Mouse (Mus musculus) ES-E14 (cell line): ENCODE results near the gene Zbtb40. TPM values are rescaled to one million over a fixed set of nuclear protein-coding genes. Genes with fewer than 3 reads are reported as not detected.

Experiments used
- DNase-seq: peaks from one replicate; pipeline ENCODE4 v3.0.0-alpha.2; 2013; ENCODE audit warnings: low read depth, low spot score
- H3K27ac ChIP-seq: 2 replicates; pipeline ENCODE4 v1.5.1; 2012; ENCODE audit warnings: low read depth, mild to moderate bottlenecking, low read length, moderate library complexity, mixed read lengths; ENCODE audit not compliant: poor library complexity, insufficient read depth, severe bottlenecking
- H3K36me3 ChIP-seq: 2 replicates; pipeline ENCODE4 v1.6.1; 2012; ENCODE audit warnings: mild to moderate bottlenecking, low read length, moderate library complexity, mixed read lengths; ENCODE audit not compliant: control insufficient read depth, poor library complexity, insufficient read depth, severe bottlenecking
- H3K4me1 ChIP-seq, 2 experiments: fragments of 150-350 bp in 1 of 2; sonication (generic) in 1 of 2; 2 replicates each; pipeline ENCODE4 v1.6.1; 2012; ENCODE audit warnings: low read length in 2 of 2, mild to moderate bottlenecking in 1 of 2, mixed read lengths in 1 of 2; ENCODE audit not compliant: control insufficient read depth in 2 of 2, insufficient read depth in 2 of 2, poor library complexity in 1 of 2
- H3K4me3 ChIP-seq, 2 experiments: fragments of 150-350 bp in 1 of 2; sonication (generic) in 1 of 2; 2 replicates each; pipeline ENCODE4 v1.5.1; 2012; ENCODE audit warnings: low read length in 2 of 2, low read depth in 1 of 2, mild to moderate bottlenecking in 1 of 2, mixed read lengths in 1 of 2; ENCODE audit not compliant: insufficient read depth in 1 of 2, poor library complexity in 1 of 2, severe bottlenecking in 1 of 2
- H3K9ac ChIP-seq: 2 replicates; pipeline ENCODE4 v1.6.1; 2012; ENCODE audit warnings: low read depth, mild to moderate bottlenecking, low read length, mixed read lengths; ENCODE audit not compliant: poor library complexity, insufficient read depth, severe bottlenecking
- H3K9me3 ChIP-seq: fragments of 150-350 bp; sonication (generic); 2 replicates; pipeline ENCODE4 v1.6.1; 2012; ENCODE audit warnings: low read depth, mild to moderate bottlenecking, low read length; ENCODE audit not compliant: control insufficient read depth, insufficient read depth
- CHD2 ChIP-seq: IDR thresholded peaks from 2 replicates; pipeline ENCODE4 v1.6.1; 2014; ENCODE audit warnings: mild to moderate bottlenecking, low read depth, low read length, inconsistent platforms
- HCFC1 ChIP-seq: IDR thresholded peaks from 2 replicates; pipeline ENCODE4 v1.6.1; 2012; ENCODE audit warnings: low read length, inconsistent platforms, borderline replicate concordance; ENCODE audit not compliant: insufficient read depth
- MAFK ChIP-seq: IDR thresholded peaks from 2 replicates; pipeline ENCODE4 v1.6.1; 2014; ENCODE audit warnings: mild to moderate bottlenecking, low read depth, low read length, inconsistent platforms; ENCODE audit not compliant: insufficient read depth
- ZC3H11A ChIP-seq: IDR thresholded peaks from 2 replicates; pipeline ENCODE4 v1.6.1; 2012; ENCODE audit warnings: low read depth, mild to moderate bottlenecking, inconsistent platforms, low read length, borderline replicate concordance
- ZNF384 ChIP-seq: IDR thresholded peaks from 2 replicates; pipeline ENCODE4 v1.6.1; 2012; ENCODE audit warnings: low read depth, low read length, inconsistent platforms
- in situ Hi-C, 2 experiments: fragments of 600-800 bp; cut with MboI; formaldehyde crosslinking; loops; one replicate each; pipeline ENCODE4 v1.15.1; 2025; ENCODE audit warnings: low sequenced_read_pairs in 2 of 2, inconsistent platforms in 1 of 2; ENCODE audit not compliant: unreplicated experiment in 2 of 2
- total RNA-seq: library from RNA; depleted of rRNA; stranded (reverse); fragments of 300-350 nt; gene quantifications from 2 replicates; pipeline ENCODE4 v1.2.3, GENCODE M21; 2012

Gene Zbtb40
- total RNA-seq, 1 experiment, result 12.7 TPM

GRCm38 (mm10) chr4:137032456-137032855 lies 16.1 kb downstream of the Zbtb40 start:
- Histone ChIP-seq H3K36me3 (no peaks in the 10 kb centered on the region), H3K9ac (no peak overlapping the region), H3K27ac (no peak overlapping the region), H3K4me3 (no peak overlapping the region), H3K4me1 (no peaks in the 10 kb centered on the region), H3K9me3 (no peaks in the 10 kb centered on the region)
- in situ Hi-C loops, result no loop called here
- DNase-seq, result no peak
- TF ChIP-seq ZC3H11A (no peak), CHD2 (no peak), MAFK (no peak), HCFC1 (no peak), ZNF384 (no peak)

GRCm38 (mm10) chr4:137031319-137031718 lies 17.3 kb downstream of the Zbtb40 start:
- DNase-seq, result no peak
- TF ChIP-seq MAFK, result no peak
- no peak for TF ChIP-seq ZNF384
- TF ChIP-seq CHD2, result no peak
- TF ChIP-seq HCFC1, result no peak
- no peak for TF ChIP-seq ZC3H11A
- Histone ChIP-seq H3K36me3 (no peaks in the 10 kb centered on the region), H3K9me3 (no peaks in the 10 kb centered on the region), H3K4me1 (no peaks in the 10 kb centered on the region), H3K27ac (no peak overlapping the region), H3K4me3 (no peak overlapping the region), H3K9ac (no peak overlapping the region)
- in situ Hi-C loops, result no loop called here

- Histone ChIP-seq H3K9ac (no peak overlapping the region), H3K27ac (no peak overlapping the region), H3K4me3 (no peak overlapping the region), H3K9me3 (no peaks in the 10 kb centered on the region), H3K4me1 (no peaks in the 10 kb centered on the region), H3K36me3 (no peaks in the 10 kb centered on the region)
- TF ChIP-seq ZC3H11A (no peak), HCFC1 (no peak), MAFK (no peak), CHD2 (no peak), ZNF384 (no peak)
- no peak for DNase-seq
- in situ Hi-C loops, result no loop called here
These were observed 19.3 kb downstream of the Zbtb40 start for GRCm38 (mm10) chr4:137029348-137029747.

GRCm38 (mm10) chr4:137027051-137027450 lies 21.6 kb downstream of the Zbtb40 start:
- no peak overlapping the region for H3K4me3 ChIP-seq
- no peaks in the 10 kb centered on the region for H3K36me3 ChIP-seq
- no peaks in the 10 kb centered on the region for H3K9me3 ChIP-seq
- no peak for TF ChIP-seq ZC3H11A
- in situ Hi-C loops, result no loop called here
- no peaks in the 10 kb centered on the region for H3K4me1 ChIP-seq
- DNase-seq, result no peak
- H3K27ac ChIP-seq, result no peak overlapping the region
- no peak overlapping the region for H3K9ac ChIP-seq

GRCm38 (mm10) chr4:137025570-137025969 lies 23.0 kb downstream of the Zbtb40 start:
- Histone ChIP-seq H3K4me1 (no peaks in the 10 kb centered on the region), H3K36me3 (no peaks in the 10 kb centered on the region), H3K9ac (no peak overlapping the region), H3K9me3 (no peaks in the 10 kb centered on the region), H3K4me3 (no peak overlapping the region), H3K27ac (no peak overlapping the region)
- in situ Hi-C loops, result no loop called here
- no peak for TF ChIP-seq ZNF384
- no peak for TF ChIP-seq CHD2
- TF ChIP-seq MAFK, result no peak
- TF ChIP-seq ZC3H11A, result no peak
- no peak for TF ChIP-seq HCFC1
- no peak for DNase-seq
